In the genomic region with DNA sequence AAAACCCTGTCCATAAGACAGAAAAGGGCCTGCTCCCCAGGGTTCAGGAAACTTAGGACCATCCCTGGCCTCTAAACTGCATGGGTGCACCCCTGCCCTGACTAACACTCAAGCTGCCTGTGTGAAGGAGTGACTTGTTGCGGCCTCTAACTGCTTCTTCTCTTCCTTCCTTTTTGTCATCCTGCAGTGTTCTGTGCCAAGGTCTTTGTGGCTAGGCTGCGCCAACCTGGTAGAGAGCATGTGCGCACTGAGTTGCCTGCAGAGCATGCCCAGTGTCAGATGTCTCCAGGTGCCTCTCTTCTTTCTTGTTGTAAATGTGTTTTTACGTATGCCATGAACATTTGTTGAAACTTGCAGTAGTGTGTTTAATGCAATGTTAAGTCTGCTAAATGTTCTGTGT, we compare ENCODE assay signal across 9 mouse cellular contexts. TPM values are rescaled to one million over a fixed set of nuclear protein-coding genes. Genes with fewer than 3 reads are reported as not detected.
DNase-seq lines count a peak whose midpoint lies in the region; ATAC-seq and TF ChIP-seq lines count a peak whose summit lies in the region.
"Had no signal": no experiment of that assay in that cellular context is flagged by ENCODE, and none has a peak within 500 bp of the region (broad histone marks: within the 10 kb centered on the region; RNA-seq: fewer than 3 reads in every experiment).

No protein-coding gene starts in this region.

- WGBS in kidney, adult 2 months, result 37% methylated on average over 4 of the region's 4 CpGs
- WGBS in kidney, embryonic 14.5 days, result 80% methylated on average over 4 of the region's 4 CpGs
- WGBS in lung, postnatal 0 days, result 72% methylated on average over 4 of the region's 4 CpGs
- 81% methylated on average over 4 of the region's 4 CpGs for WGBS in hindbrain, embryonic 10.5 days

- peak overlapping the region; percentile 58 for H3K27ac ChIP-seq in kidney, adult 2 months (ENCODE audit: insufficient read depth, low read depth, low read length)
- no peak overlapping the region for H3K27ac ChIP-seq in kidney, embryonic 14.5 days (ENCODE audit: low read depth, low read length)
- no peak overlapping the region for H3K27ac ChIP-seq in MEL (ENCODE audit: control insufficient read depth, low read depth, low read length)
- no peak overlapping the region for H3K27ac ChIP-seq in lung, postnatal 0 days (ENCODE audit: low read length)
- no peak overlapping the region for H3K27ac ChIP-seq in hindbrain, embryonic 10.5 days

- H3K79me2 ChIP-seq in MEL (ENCODE audit: control insufficient read depth, insufficient read depth, low read length, poor library complexity), result peaks cover 48% of the 10 kb centered on the region

- no peak for TF ChIP-seq CTCF in kidney, adult 2 months (conservative IDR thresholded peaks at IDR 0.05; ENCODE audit: insufficient read depth, insufficient read length, low read depth, low read length)
- no peak for TF ChIP-seq CTCF in MEL (IDR thresholded peaks at IDR 0.05 in 2 of 3, conservative IDR thresholded peaks at IDR 0.05 in 1 of 3; ENCODE audit: control insufficient read depth in 1 of 3, insufficient read depth in 1 of 3, low read depth in 2 of 3, low read length in 3 of 3, poor library complexity in 1 of 3, severe bottlenecking in 1 of 3)
- no peak for TF ChIP-seq CTCF in lung, postnatal 0 days (IDR thresholded peaks at IDR 0.05)

- no peak for ATAC-seq in kidney, embryonic 14.5 days (ENCODE audit: low FRiP score, low TSS enrichment)
- ATAC-seq in megakaryocyte progenitor cell, adult 5-6 weeks (replicated peaks; ENCODE audit: poor library complexity), result peak; percentile 79
- ATAC-seq in lung, postnatal 0 days, result no peak

- H3K9ac ChIP-seq in kidney, embryonic 14.5 days (ENCODE audit: low read depth, low read length), result no peak overlapping the region
- H3K9ac ChIP-seq in MEL (ENCODE audit: control insufficient read depth, low read depth, low read length, poor library complexity, severe bottlenecking), result no peak overlapping the region
- no peak overlapping the region for H3K9ac ChIP-seq in lung, postnatal 0 days (replicated peaks; ENCODE audit: low read depth)

- no peak for TF ChIP-seq POLR2A in kidney, adult 2 months (IDR thresholded peaks at IDR 0.05; ENCODE audit: low read depth, low read length)
- TF ChIP-seq POLR2A in MEL (IDR thresholded peaks at IDR 0.05; ENCODE audit: control insufficient read depth in 1 of 2, insufficient read depth in 1 of 2, low read depth in 1 of 2, low read length in 2 of 2, poor library complexity in 1 of 2), result no peak

- H3K4me2 ChIP-seq in kidney, embryonic 14.5 days (replicated peaks; ENCODE audit: low read depth, low read length), result no peak overlapping the region
- no peak overlapping the region for H3K4me2 ChIP-seq in lung, postnatal 0 days (replicated peaks; ENCODE audit: low read depth, low read length)

- no peak for TF ChIP-seq EP300 in MEL (IDR thresholded peaks at IDR 0.05; ENCODE audit: low read depth in 1 of 2, low read length in 2 of 2)
- TF ChIP-seq EP300 in lung, postnatal 0 days (IDR thresholded peaks at IDR 0.05), result no peak

- H3K9me3 ChIP-seq in kidney, embryonic 14.5 days (ENCODE audit: control insufficient read depth, low read length), result no peaks in the 10 kb centered on the region
- H3K9me3 ChIP-seq in MEL (replicated peaks; ENCODE audit: insufficient read depth, low read length), result no peaks in the 10 kb centered on the region
- H3K9me3 ChIP-seq in lung, postnatal 0 days (ENCODE audit: low read length), result no peaks in the 10 kb centered on the region
- no peaks in the 10 kb centered on the region for H3K9me3 ChIP-seq in hindbrain, embryonic 10.5 days

- DNase-seq in kidney, adult 2 months, result peak; percentile 42
- DNase-seq in MEL (ENCODE audit: low read depth, low spot score), result no peak
- peak; percentile 85 for DNase-seq in brain, adult 2 months (ENCODE audit: low read depth, low spot score)
- no peak for DNase-seq in lung, postnatal 0 days (ENCODE audit: low spot score)
- no peak for DNase-seq in lung, postnatal 14 days
- no peak for DNase-seq in hindbrain, embryonic 10.5 days (ENCODE audit: low spot score)
- DNase-seq: right cerebral cortex, postnatal 25 days had no signal

- no peak for TF ChIP-seq RAD21 in MEL (IDR thresholded peaks at IDR 0.05; ENCODE audit: low read depth, low read length)

- no peaks in the 10 kb centered on the region for H3K27me3 ChIP-seq in kidney, adult 2 months (replicated peaks; ENCODE audit: control insufficient read depth, insufficient read depth, low read length)
- H3K27me3 ChIP-seq in kidney, embryonic 14.5 days (ENCODE audit: control insufficient read depth, insufficient read depth, low read length), result no peaks in the 10 kb centered on the region
- H3K27me3 ChIP-seq in MEL (ENCODE audit: control insufficient read depth in 1 of 2, insufficient read depth in 2 of 2, low read length in 2 of 2), result no peaks in the 10 kb centered on the region
- no peaks in the 10 kb centered on the region for H3K27me3 ChIP-seq in lung, postnatal 0 days (replicated peaks; ENCODE audit: insufficient read depth, low read length)
- H3K27me3 ChIP-seq in hindbrain, embryonic 10.5 days (ENCODE audit: insufficient read depth, poor library complexity, severe bottlenecking), result no peaks in the 10 kb centered on the region

- H3K4me3 ChIP-seq in kidney, adult 2 months (ENCODE audit: insufficient read depth, low read depth, low read length), result no peak overlapping the region
- no peak overlapping the region for H3K4me3 ChIP-seq in kidney, embryonic 14.5 days (ENCODE audit: low read length)
- H3K4me3 ChIP-seq in MEL (ENCODE audit: control insufficient read depth in 1 of 2, insufficient read depth in 1 of 2, low read depth in 2 of 2, low read length in 2 of 2), result no peak overlapping the region
- no peak overlapping the region for H3K4me3 ChIP-seq in lung, postnatal 0 days (ENCODE audit: low read depth, low read length)
- H3K4me3 ChIP-seq in hindbrain, embryonic 10.5 days, result no peak overlapping the region

- peaks cover 54% of the 10 kb centered on the region for H3K4me1 ChIP-seq in kidney, adult 2 months (ENCODE audit: control insufficient read depth, insufficient read depth, low read length)
- 0 out of 2 replicates have a peak, but pooled peaks cover 4% of the 10 kb centered on the region for H3K4me1 ChIP-seq in kidney, embryonic 14.5 days (ENCODE audit: control insufficient read depth, insufficient read depth, low read length)
- H3K4me1 ChIP-seq in MEL (ENCODE audit: control insufficient read depth in 1 of 2, insufficient read depth in 2 of 2, low read length in 2 of 2), result peaks cover 0 to 2% of the 10 kb centered on the region in 2 experiments; a peak in 2 of 4 replicates
- H3K4me1 ChIP-seq in lung, postnatal 0 days (ENCODE audit: insufficient read depth, low read depth, low read length), result peaks cover 5% of the 10 kb centered on the region; the same call in 1 of the 2 replicates
- H3K4me1 ChIP-seq in hindbrain, embryonic 10.5 days (replicated peaks), result peaks cover 26% of the 10 kb centered on the region

- no peaks in the 10 kb centered on the region for H3K36me3 ChIP-seq in kidney, adult 2 months (ENCODE audit: control insufficient read depth, insufficient read depth, low read length)
- no peaks in the 10 kb centered on the region for H3K36me3 ChIP-seq in kidney, embryonic 14.5 days (ENCODE audit: control insufficient read depth, insufficient read depth, low read length)
- peaks cover 0 to 9% of the 10 kb centered on the region in 2 experiments; a peak in 3 of 4 replicates for H3K36me3 ChIP-seq in MEL (ENCODE audit: control insufficient read depth in 1 of 2, insufficient read depth in 2 of 2, low read length in 2 of 2)
- no peaks in the 10 kb centered on the region for H3K36me3 ChIP-seq in lung, postnatal 0 days (ENCODE audit: insufficient read depth, low read length)
- H3K36me3 ChIP-seq in hindbrain, embryonic 10.5 days, result no peaks in the 10 kb centered on the region

TF ChIP-seq in MEL, 35 proteins besides CTCF, POLR2A, EP300 and RAD21:
- TF ChIP-seq NRF1 (IDR thresholded peaks at IDR 0.05; ENCODE audit: insufficient read depth, low read depth, low read length, poor library complexity, severe bottlenecking), result peak; percentile 54; the same call in 1 of the 2 replicates
- no peak for TF ChIP-seq ZKSCAN1 (IDR thresholded peaks at IDR 0.05; ENCODE audit: low read depth, low read length)

RNA-seq across cellular contexts. Expression of a gene that starts 37.5 kb away (rescaled TPM):
- 62.2 and 63.7 TPM in 2 replicates for polyA plus RNA-seq in kidney, adult 2 months (2012; rRNA removed)
- 40.2 and 85.6 TPM in 2 replicates for polyA plus RNA-seq in kidney, embryonic 14.5 days (2014; fragmentation: Nextera tagmentation; extraction: Ambion mirVana)
- 53.5 and 59.6 TPM in 2 replicates for total RNA-seq in MEL (2012; rRNA removed)
- polyA plus RNA-seq in MEL (2012; ENCODE audit: insufficient read depth in 1 of 2, insufficient read length in 2 of 2, low read depth in 1 of 2, low replicate concordance in 2 of 2, missing spikeins in 1 of 2), result 10 to 100 TPM; 35.4 to 98.5 TPM
- 35.5 and 44.0 TPM in 2 replicates for total RNA-seq in megakaryocyte progenitor cell, adult 5-6 weeks (2015)
- 62.3 and 72.8 TPM in 2 replicates for total RNA-seq in megakaryocyte progenitor cell, adult 5-6 weeks (2017)
- polyA plus RNA-seq in lung, postnatal 0 days (2015; fragmentation: Nextera tagmentation; extraction: Ambion mirVana), result 46.6 and 54.2 TPM in 2 replicates
- 89.8 and 94.9 TPM in 2 replicates for polyA plus RNA-seq in hindbrain, embryonic 10.5 days (2016; fragmentation: Nextera tagmentation; extraction: Ambion mirVana)

Comparison
In these comparisons a context has a peak if more than half of its experiments do, and no peak if none do; other contexts are left out.
1. DNase-seq: peak in kidney, adult 2 months (single experiment) and brain, adult 2 months (single experiment); none in MEL (single experiment), lung, postnatal 0 days (single experiment), lung, postnatal 14 days (single experiment) and hindbrain, embryonic 10.5 days (single experiment).